Mouse (Mus musculus): ENCODE data around the gene M1ap. TPM values are rescaled to one million over a fixed set of nuclear protein-coding genes. Genes with fewer than 3 reads are reported as not detected.

The M1ap gene
- polyA plus RNA-seq, 1 experiment from 2014 or later = 0.08 TPM

- Histone ChIP-seq H3K36me3 (ENCODE audit: control insufficient read depth, insufficient read depth, low read length) (no peaks in the 10 kb centered on the region), H3K4me3 (ENCODE audit: low read depth, low read length) (no peak overlapping the region), H3K27ac (replicated peaks) (no peak overlapping the region), H3K9ac (ENCODE audit: low read length) (no peak overlapping the region), H3K4me2 (replicated peaks; ENCODE audit: low read depth) (no peak overlapping the region), H3K9me3 (ENCODE audit: control insufficient read depth, low read length) (no peaks in the 10 kb centered on the region), H3K4me1 (replicated peaks; ENCODE audit: control insufficient read depth, insufficient read depth) (no peaks in the 10 kb centered on the region), H3K27me3 (ENCODE audit: control insufficient read depth, insufficient read depth, low read length) (no peaks in the 10 kb centered on the region)
- no peak for DNase-seq (ENCODE audit: low spot score)
- WGBS = 19% methylated on average over 9 of the region's 9 CpGs
- no peak for ATAC-seq (ENCODE audit: low FRiP score, low TSS enrichment)
- no peak for TF ChIP-seq EP300 (optimal IDR thresholded peaks at IDR 0.05)
- no peak for TF ChIP-seq CTCF (IDR thresholded peaks at IDR 0.05; ENCODE audit: low read depth)
Observed at GRCm38 (mm10) chr6:82987411-82987971, 40.8 kb downstream of the M1ap start.

- H3K27me3 ChIP-seq (ENCODE audit: control insufficient read depth, insufficient read depth, low read length) = no peaks in the 10 kb centered on the region
- no peak overlapping the region for H3K4me3 ChIP-seq (ENCODE audit: low read depth, low read length)
- TF ChIP-seq CTCF (IDR thresholded peaks at IDR 0.05; ENCODE audit: low read depth) (no peak), EP300 (optimal IDR thresholded peaks at IDR 0.05) (no peak)
- DNase-seq (ENCODE audit: low spot score) (no peak), ATAC-seq (ENCODE audit: low FRiP score, low TSS enrichment) (no peak)
- no peak overlapping the region for H3K4me2 ChIP-seq (replicated peaks; ENCODE audit: low read depth)
- no peaks in the 10 kb centered on the region for H3K36me3 ChIP-seq (ENCODE audit: control insufficient read depth, insufficient read depth, low read length)
- H3K9ac ChIP-seq (ENCODE audit: low read length) = no peak overlapping the region
- 38% methylated on average over 1 of the region's 1 CpGs for WGBS
- no peaks in the 10 kb centered on the region for H3K4me1 ChIP-seq (replicated peaks; ENCODE audit: control insufficient read depth, insufficient read depth)
- no peaks in the 10 kb centered on the region for H3K9me3 ChIP-seq (ENCODE audit: control insufficient read depth, low read length)
- no peak overlapping the region for H3K27ac ChIP-seq (replicated peaks)
Observed at GRCm38 (mm10) chr6:82993696-82994095, 47.0 kb downstream of the M1ap start.

GRCm38 (mm10) chr6:82994372-82994771 lies 47.7 kb downstream of the M1ap start:
- TF ChIP-seq EP300 (optimal IDR thresholded peaks at IDR 0.05) (no peak), CTCF (IDR thresholded peaks at IDR 0.05; ENCODE audit: low read depth) (no peak)
- no peaks in the 10 kb centered on the region for H3K9me3 ChIP-seq (ENCODE audit: control insufficient read depth, low read length)
- H3K27ac ChIP-seq (replicated peaks) = no peak overlapping the region
- no peaks in the 10 kb centered on the region for H3K36me3 ChIP-seq (ENCODE audit: control insufficient read depth, insufficient read depth, low read length)
- no peak overlapping the region for H3K4me3 ChIP-seq (ENCODE audit: low read depth, low read length)
- H3K4me1 ChIP-seq (replicated peaks; ENCODE audit: control insufficient read depth, insufficient read depth) = no peaks in the 10 kb centered on the region
- WGBS = 59% methylated on average over 7 of the region's 7 CpGs
- no peak overlapping the region for H3K4me2 ChIP-seq (replicated peaks; ENCODE audit: low read depth)
- H3K27me3 ChIP-seq (ENCODE audit: control insufficient read depth, insufficient read depth, low read length) = no peaks in the 10 kb centered on the region
- ATAC-seq (ENCODE audit: low FRiP score, low TSS enrichment) (no peak), DNase-seq (ENCODE audit: low spot score) (no peak)
- no peak overlapping the region for H3K9ac ChIP-seq (ENCODE audit: low read length)

DNA sequence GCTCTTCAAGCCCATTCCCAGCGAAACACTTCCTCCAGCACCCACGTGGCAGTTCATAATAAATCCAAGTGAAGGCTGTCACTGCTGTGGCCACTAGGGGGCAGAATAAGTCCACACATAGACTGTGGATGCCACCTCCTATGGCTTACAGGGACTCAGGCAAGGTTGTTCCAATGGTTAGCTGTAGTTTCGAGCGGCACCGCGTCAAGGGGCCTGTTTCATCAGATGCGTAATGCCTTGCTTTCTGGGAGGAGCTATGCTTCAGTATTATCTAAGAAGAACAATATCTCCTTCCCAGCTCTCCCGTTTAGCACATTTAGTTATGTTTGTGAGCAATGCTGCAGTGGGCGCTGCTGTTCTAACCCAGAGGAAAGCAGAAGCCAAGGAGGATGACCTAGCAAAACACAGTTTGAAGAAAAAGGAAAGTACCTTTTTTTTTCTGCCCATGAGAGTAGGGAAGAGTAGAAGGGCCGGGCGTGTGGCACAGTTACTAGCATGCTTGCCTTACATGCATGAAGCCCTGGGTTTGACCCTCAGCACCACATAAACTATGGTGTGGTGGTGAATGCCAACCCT lies 50.1 kb downstream of the M1ap start:
- Histone ChIP-seq H3K27ac (replicated peaks) (no peak overlapping the region; the same call in 1 of the 2 replicates), H3K4me3 (ENCODE audit: low read depth, low read length) (no peak overlapping the region), H3K4me1 (replicated peaks; ENCODE audit: control insufficient read depth, insufficient read depth) (no peaks in the 10 kb centered on the region), H3K27me3 (ENCODE audit: control insufficient read depth, insufficient read depth, low read length) (no peaks in the 10 kb centered on the region), H3K4me2 (replicated peaks; ENCODE audit: low read depth) (peak overlapping the region; percentile 33), H3K9ac (ENCODE audit: low read length) (no peak overlapping the region), H3K9me3 (ENCODE audit: control insufficient read depth, low read length) (no peaks in the 10 kb centered on the region), H3K36me3 (ENCODE audit: control insufficient read depth, insufficient read depth, low read length) (no peaks in the 10 kb centered on the region)
- WGBS = 8% methylated on average over 11 of the region's 11 CpGs
- ATAC-seq (ENCODE audit: low FRiP score, low TSS enrichment) (peak; percentile 96), DNase-seq (ENCODE audit: low spot score) (peak; percentile 90)
- no peak for TF ChIP-seq EP300 (optimal IDR thresholded peaks at IDR 0.05)
- peak; percentile 96 for TF ChIP-seq CTCF (IDR thresholded peaks at IDR 0.05; ENCODE audit: low read depth)

DNA sequence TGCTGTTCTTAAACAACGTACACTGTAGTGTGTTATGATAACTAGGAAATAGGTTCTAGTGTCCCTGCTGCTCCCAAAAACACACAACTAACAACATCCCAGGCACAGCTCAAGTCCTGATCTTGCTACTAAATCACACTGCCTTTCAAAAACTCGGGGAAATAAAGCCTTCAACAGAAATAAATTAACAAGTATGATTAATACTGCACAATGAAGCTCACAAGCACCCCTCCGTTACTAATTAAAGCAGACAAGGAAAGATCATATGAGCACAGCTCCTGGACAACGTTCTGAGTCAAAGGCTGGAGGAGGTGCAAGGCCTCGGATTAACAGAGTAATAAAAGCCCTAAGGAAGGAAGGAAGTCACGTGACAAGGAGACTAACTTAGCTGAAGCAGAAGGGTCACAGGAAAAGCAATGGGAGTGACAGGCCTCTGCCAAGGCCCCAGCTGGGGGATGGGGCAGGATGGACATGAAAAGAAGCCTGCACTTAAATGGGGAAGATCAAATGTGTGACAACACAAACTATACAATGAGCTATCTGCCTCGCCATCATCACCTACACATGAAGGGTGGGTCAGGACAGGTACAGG lies 50.9 kb downstream of the M1ap start:
- no peak overlapping the region for H3K27ac ChIP-seq (replicated peaks)
- H3K4me2 ChIP-seq (replicated peaks; ENCODE audit: low read depth) = no peak overlapping the region
- H3K36me3 ChIP-seq (ENCODE audit: control insufficient read depth, insufficient read depth, low read length) = no peaks in the 10 kb centered on the region
- H3K27me3 ChIP-seq (ENCODE audit: control insufficient read depth, insufficient read depth, low read length) = no peaks in the 10 kb centered on the region
- no peaks in the 10 kb centered on the region for H3K9me3 ChIP-seq (ENCODE audit: control insufficient read depth, low read length)
- DNase-seq (ENCODE audit: low spot score) = no peak
- TF ChIP-seq EP300 (optimal IDR thresholded peaks at IDR 0.05) (no peak), CTCF (IDR thresholded peaks at IDR 0.05; ENCODE audit: low read depth) (no peak)
- H3K9ac ChIP-seq (ENCODE audit: low read length) = no peak overlapping the region
- 48% methylated on average over 7 of the region's 7 CpGs for WGBS
- H3K4me1 ChIP-seq (replicated peaks; ENCODE audit: control insufficient read depth, insufficient read depth) = no peaks in the 10 kb centered on the region
- no peak for ATAC-seq (ENCODE audit: low FRiP score, low TSS enrichment)
- no peak overlapping the region for H3K4me3 ChIP-seq (ENCODE audit: low read depth, low read length)

- Histone ChIP-seq H3K9me3 (ENCODE audit: control insufficient read depth, low read length) (no peaks in the 10 kb centered on the region), H3K4me1 (replicated peaks; ENCODE audit: control insufficient read depth, insufficient read depth) (no peaks in the 10 kb centered on the region), H3K36me3 (ENCODE audit: control insufficient read depth, insufficient read depth, low read length) (no peaks in the 10 kb centered on the region), H3K4me2 (replicated peaks; ENCODE audit: low read depth) (no peak overlapping the region), H3K9ac (ENCODE audit: low read length) (no peak overlapping the region), H3K4me3 (ENCODE audit: low read depth, low read length) (no peak overlapping the region), H3K27me3 (ENCODE audit: control insufficient read depth, insufficient read depth, low read length) (no peaks in the 10 kb centered on the region), H3K27ac (replicated peaks) (no peak overlapping the region)
- DNase-seq (ENCODE audit: low spot score) (no peak), ATAC-seq (ENCODE audit: low FRiP score, low TSS enrichment) (no peak)
- WGBS = 76% methylated on average over 4 of the region's 4 CpGs
- TF ChIP-seq CTCF (IDR thresholded peaks at IDR 0.05; ENCODE audit: low read depth) (peak; percentile 41), EP300 (optimal IDR thresholded peaks at IDR 0.05) (no peak)
Observed at GRCm38 (mm10) chr6:82998326-82998725, 51.6 kb downstream of the M1ap start.
